Mouse (Mus musculus): Measurements from ENCODE around the gene Frmd4b.
A peak's percentile ranks its signal among the peaks of the same experiment; 100 is the strongest.
"Not testable (repeated sequence)": the region's sequence is repeated elsewhere in the genome, so short reads cannot be mapped to it uniquely, and the experiment has no call there.

Gene Frmd4b

DNA sequence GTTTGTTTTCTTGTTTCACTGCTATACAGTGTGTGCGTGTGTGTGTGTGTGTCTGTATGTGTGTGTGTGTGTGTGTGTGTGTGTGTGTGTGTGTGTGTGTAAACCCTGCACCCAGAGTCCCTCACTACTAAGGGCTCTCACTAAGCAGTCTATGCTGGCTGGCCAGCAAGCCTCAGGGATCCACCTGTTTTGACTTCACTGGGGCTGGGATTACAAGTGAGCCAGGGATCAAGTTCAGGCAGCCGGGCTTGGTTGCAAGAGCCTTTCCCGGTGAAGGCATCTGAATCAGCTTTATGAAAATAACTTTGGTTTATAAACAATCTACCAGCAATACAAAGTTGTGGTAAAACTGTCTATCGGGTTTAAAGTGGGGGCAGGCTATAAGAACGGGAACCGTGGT, 206.0 kb downstream of the Frmd4b start:
- DNase-seq: no peak

DNA sequence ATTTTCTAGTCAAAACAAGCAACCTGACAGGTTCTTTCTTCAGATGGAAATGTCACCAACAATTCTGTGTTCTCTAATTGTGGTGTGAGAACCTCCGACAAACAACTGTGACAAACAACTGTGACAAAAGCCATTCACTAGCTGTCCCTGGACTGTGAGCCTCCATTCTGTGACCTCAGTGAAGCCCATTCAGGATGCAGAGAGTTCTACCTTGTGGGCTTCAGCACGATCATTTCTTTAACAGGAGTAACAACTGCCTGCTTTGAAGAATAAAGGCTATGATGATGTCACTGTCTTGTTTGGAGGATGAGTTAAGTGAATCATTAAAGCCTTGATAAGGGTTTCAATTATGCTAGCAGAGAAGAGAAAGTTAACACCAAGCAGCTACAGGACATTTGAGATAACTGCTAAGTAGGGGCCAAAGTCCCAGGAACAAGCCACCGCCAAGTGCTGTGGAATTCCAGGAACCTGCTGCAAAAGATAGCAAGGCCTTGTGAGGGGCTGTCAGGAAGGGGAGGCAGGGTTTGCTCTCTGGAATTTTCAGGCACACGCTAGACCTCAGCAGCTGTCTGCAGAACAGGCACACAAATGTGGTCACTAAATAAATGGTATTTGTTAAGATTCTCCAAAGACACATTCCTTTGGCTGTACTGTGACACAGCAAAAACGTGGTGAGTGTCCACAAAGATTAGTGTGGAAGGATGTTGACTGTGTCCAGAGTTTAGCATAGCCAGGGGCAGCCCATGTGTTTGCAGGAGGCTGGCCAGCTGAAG, 207.7 kb downstream of the Frmd4b start:
- no peak for DNase-seq

DNA sequence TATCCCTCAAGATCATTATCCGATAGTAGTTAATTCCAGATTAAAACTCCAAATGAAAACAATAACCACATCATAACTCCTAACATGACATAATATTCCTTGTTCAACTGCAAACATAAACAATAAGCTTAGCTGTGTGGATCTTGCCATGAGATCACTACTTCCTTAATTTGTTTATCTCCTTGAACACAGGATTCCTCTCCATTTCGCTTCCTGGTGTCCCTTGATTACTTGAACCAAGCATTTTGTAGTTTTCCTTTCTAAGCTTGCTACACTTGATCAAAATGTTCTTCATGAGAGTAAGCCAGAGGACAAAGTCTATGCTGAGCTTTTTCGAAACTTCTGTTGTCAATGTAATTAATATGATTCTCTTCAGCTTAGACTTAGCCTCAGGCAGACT, 209.4 kb downstream of the Frmd4b start:
- no peak for DNase-seq

DNA sequence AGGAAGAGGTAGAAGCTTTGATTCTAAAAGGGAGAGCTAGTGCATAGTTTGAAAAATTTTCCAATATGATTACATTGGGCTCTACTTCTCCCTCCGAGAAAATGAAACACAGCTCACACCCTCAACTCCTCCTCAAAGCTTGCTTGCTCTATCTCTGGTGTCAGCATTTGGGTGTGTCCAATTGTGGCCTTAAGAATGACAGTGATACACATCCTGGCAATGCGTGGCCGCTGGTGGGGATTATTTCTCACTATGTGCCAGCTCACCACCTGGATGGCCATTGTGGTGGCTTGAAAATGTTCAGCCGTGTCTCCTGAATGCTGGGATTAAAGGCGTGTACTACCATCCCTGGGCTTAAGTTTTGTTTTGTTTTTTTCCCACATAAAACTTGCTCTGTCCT, 209.9 kb downstream of the Frmd4b start:
- DNase-seq: no peak

DNA sequence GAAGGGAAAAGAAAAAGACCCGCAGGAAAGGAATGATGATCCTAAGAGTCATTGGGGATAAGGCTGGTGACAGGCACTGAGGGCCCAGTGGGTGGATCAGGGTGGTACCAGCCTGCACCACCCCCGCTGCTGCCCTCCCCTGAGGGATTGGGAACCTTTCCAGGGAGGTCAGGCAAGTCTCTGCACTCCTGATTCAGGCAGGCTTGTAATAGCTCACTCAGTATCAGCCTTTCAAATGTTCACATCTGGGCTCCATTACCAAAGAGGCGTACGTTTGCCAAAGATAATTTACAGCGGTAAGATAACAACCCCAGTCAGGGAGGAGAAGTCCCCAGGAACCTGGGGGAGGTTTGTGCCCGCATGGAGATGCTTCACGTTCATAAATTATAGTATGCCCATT, 212.0 kb downstream of the Frmd4b start:
- DNase-seq: no peak

GRCm38 (mm10) chr6:97402822-97403472, 214.4 kb downstream of the Frmd4b start:
- DNase-seq: no peak

- no peak for DNase-seq
Observed at GRCm38 (mm10) chr6:97400446-97400845, 216.9 kb downstream of the Frmd4b start.

- no peak for DNase-seq
Observed at GRCm38 (mm10) chr6:97397935-97398334, 219.4 kb downstream of the Frmd4b start.

DNA sequence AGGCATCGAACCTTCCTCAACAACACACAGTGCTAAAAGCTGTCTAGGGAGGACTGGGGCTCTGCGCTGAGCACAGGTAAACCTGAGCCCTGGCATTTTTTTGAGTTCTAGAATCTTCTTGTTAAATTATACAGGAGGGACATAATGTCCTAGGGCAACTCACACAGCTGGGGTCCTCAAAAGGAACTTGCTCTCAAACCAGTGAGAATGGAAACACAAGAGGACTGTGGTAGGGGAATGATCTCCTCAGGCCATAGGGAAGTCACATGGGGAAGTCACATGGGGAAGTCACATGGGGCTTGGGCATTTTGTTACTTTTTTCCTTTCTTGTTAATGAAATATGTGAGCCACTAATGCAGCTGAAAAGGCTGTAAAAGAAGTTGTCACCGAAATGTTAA, 220.4 kb downstream of the Frmd4b start:
- DNase-seq: no peak

DNA sequence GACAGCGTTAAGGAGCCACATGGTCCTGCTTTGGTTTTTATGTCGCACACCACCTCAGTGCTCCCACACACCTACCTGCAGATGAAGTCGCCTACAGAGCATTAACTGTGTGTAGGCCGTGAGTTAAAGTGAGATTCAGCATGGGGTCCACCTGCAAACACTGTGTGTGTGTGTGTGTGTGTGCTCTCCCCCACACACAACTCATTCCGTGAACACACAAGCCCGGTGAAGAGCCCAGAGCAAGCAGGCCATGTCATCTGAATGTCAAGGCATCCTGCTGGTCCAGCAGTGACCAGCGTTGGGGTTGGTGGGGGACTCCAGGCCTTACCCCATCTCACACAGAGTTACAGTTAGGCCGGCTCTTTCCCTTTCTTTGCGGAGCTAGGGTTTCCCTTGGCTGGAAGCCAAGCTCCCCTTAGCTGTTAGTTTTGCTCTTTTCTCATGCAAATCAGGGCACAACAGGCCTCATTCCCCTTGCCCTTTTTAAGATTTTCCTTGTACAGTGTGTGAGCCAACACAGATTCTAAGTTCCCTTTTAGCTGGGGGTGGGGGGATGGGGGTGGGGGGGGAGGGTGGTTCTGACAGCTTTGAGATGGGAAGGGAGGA, 220.9 kb downstream of the Frmd4b start:
- DNase-seq: no peak

DNA sequence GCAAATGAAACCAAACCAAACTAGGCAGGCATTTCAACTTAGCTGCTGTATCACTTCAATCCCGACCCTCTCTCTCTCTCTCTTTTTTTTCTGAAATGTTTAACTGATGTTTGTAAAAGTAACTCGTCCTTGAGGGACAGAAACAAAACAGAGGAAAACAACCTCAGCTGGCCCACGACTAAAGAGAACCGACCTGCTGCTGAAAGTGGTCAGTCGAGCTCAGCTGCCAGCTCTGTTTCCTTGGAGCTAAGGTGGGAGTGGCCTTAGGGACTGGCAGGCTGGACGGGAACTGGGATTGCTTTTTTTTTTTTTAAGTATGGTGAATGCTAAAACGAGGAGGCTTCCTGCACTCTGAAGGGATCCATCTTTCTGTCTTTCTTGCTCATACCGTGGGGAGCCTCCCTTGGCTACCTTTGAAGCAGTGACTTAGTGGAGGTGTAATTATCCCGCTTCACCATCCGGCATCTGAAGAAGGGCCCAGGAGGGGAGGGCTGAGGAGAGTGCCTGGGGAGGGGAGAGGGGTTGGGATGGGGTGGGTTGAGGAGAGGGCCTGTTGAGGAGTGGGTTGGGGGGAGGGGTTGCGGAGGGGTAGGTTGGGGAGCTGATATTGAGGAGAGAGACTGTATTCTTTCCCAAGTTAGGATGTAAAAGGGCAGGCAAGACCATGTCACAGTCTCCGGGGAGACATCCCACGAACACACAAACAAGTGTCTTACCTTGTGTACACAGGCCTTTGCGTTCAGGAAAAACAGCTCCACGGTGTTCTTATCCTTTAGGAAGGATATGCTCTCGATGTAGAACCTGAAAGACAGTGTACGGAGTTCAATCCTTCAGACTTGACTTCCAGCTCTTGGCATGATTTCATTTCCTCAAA, 221.6 kb downstream of the Frmd4b start:
- no peak for DNase-seq

DNA sequence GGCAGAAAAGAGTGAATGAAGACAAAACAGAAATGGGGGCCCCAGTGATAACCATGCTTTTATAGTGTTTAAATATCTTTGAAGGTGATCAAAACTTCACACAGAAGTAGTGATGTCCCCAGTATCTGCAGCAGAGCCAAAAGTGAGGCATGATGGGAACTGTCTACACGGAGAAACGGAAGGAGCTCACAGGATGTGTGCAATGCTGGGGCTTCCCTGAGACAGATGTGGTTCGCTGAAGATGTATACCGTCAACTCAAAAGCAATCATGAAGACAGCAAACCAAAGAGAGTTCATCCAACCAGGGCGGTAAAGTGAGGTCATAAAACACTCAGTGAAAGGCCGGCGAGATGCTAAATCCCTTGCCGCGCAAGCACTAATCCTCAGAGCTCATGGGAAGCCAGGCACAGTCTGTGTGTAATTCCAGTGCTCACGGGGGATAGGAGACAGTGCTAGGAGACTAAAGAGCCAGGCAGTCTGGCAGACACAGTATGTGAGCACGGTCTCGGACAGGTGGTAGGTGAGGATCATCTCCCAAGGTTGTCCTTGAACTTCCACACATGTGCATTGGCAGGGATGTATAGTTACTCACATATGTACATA, 222.8 kb downstream of the Frmd4b start:
- DNase-seq: no peak

- no peak for DNase-seq
Observed at GRCm38 (mm10) chr6:97392912-97393311, 224.4 kb downstream of the Frmd4b start.

DNA sequence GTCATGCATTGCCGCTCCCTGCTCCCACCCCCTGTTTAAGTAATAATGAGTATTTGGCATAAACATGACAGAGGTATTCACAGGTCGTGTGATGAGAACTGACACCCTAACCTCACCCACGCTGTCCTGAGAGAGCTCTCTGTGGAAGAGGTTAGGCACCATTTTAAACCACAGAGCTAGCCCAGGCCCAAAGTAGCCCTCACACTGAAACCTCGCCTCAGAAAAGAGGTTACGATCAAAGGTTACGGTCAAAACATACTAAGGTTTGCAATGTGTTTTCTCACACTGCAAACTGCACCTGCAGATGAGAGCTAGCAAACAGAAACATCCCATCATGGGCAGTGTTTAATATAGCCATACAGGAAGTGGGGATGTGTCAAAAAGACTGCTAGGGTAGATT, 230.0 kb downstream of the Frmd4b start:
- DNase-seq: no peak

GRCm38 (mm10) chr6:97384918-97385317, 232.4 kb downstream of the Frmd4b start:
- no peak for DNase-seq

DNA sequence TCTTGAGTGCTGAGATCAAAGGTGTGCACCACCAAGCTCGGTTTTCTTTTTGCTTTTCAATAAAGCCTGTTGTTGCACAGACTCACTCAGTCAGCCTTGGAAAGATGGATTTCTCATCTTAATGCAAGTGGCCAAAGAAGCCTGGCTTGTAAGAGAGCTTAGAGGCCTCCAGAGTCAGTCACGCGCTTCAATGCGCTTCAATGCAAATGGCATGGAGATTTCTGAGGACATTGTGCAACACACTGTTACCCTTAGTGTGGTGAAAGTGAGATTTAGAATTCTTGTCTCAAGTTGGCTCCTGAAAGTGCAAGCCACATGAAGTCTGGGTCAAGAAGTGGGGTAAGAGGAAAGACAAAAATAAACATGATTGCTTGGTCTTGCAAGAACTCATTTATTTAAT, 236.1 kb downstream of the Frmd4b start:
- DNase-seq: no peak

GRCm38 (mm10) chr6:97370947-97371346, 246.4 kb downstream of the Frmd4b start:
- no peak for DNase-seq

GRCm38 (mm10) chr6:97370460-97370859, 246.9 kb downstream of the Frmd4b start:
- no peak for DNase-seq

DNA sequence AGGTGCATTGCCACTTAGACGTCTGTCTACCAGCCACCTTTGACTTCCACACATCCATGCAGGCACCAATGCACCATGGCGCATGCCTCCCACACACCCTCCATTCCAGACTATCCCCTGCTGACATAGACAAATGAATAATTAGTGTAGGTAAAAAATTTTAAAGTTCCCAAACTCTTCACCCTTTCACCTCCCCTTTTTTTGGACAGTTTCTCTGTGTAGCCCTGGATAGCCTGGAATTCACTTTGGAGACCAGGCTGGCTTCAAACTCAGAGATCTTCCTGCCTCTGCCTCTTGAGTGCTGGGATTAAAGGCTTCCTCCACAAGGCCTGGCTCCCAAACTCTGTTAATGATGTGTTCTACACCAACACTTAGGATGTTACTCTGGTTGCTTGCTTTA, 253.5 kb downstream of the Frmd4b start:
- DNase-seq: no peak

DNA sequence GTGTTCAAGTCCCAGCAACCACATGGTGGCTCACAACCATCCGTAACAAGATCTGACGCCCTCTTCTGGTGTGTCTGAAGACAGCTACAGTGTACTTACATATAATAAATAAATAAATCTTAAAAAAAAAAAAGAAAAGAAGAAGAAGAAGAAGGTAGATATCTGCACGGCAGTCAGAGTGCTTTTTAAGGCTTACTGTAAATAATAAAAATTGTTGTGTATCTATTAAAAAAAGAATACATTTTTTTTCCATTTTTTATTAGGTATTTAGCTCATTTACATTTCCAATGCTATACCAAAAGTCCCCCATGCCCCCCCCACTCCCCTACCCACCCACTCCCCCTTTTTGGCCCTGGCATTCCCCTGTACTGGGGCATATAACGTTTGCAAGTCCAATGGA, 259.7 kb downstream of the Frmd4b start:
- DNase-seq: not testable (repeated sequence)

- no peak for DNase-seq
Observed at GRCm38 (mm10) chr6:97356612-97357011, 260.7 kb downstream of the Frmd4b start.

GRCm38 (mm10) chr6:97355141-97355540, 262.2 kb downstream of the Frmd4b start:
- no peak for DNase-seq

DNA sequence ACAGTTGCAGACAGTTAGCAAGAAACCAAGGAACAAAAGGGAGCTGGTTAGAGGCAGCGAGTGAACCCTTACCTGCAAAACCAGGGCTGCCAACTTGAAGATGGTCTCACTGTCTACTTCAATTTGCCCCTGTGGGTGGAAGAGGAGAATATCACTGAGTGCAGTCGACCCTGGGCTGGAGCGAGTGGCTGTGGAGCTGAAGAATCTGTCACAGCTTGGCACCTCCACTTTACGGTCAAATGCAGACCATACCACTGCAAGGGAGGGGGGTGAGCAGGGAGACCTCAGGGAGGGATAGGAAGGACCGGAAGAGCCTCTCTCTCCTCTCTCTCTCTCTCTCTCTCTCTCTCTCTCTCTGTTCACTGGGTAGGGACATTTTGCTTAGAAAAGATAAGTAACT, 263.4 kb downstream of the Frmd4b start:
- peak; percentile 16 to 44 for DNase-seq

Measured in thymus, postnatal 36 days (tissue).